Mouse (Mus musculus) forebrain, embryonic 11.5 days (tissue): Measurements from ENCODE around the gene St6galnac6. TPM values are rescaled to one million over a fixed set of nuclear protein-coding genes. Genes with fewer than 3 reads are reported as not detected.

Experiments
- ATAC-seq: fragments of 200-750 bp; cut with Nextera tagmentation; replicated peaks from 2 replicates; pipeline ENCODE4 v1.8.0; 2017; ENCODE audit warnings: moderate TSS enrichment; ENCODE audit not compliant: low FRiP score
- DNase-seq: peaks from one replicate; pipeline ENCODE4 v3.0.0-alpha.2; 2017; ENCODE audit warnings: low spot score
- H3K27ac ChIP-seq: fragments of 300-500 bp; sonication (generic); 2 replicates; pipeline ENCODE4 v1.5.1; 2014; ENCODE audit warnings: low read depth, low read length
- H3K27me3 ChIP-seq: fragments of 300-500 bp; sonication (generic); 2 replicates; pipeline ENCODE4 v1.6.1; 2014; ENCODE audit warnings: mild to moderate bottlenecking, low read length, mixed read lengths; ENCODE audit not compliant: control insufficient read depth, insufficient read depth
- H3K36me3 ChIP-seq: fragments of 300-500 bp; sonication (generic); 2 replicates; pipeline ENCODE4 v1.6.1; 2014; ENCODE audit warnings: mild to moderate bottlenecking, low read length, moderate library complexity, mixed read lengths; ENCODE audit not compliant: control insufficient read depth, insufficient read depth
- H3K4me1 ChIP-seq: fragments of 300-500 bp; sonication (generic); replicated peaks from 2 replicates; pipeline ENCODE4 v1.6.1; 2014; ENCODE audit warnings: low read length, mixed read lengths; ENCODE audit not compliant: control insufficient read depth, insufficient read depth
- H3K4me2 ChIP-seq: fragments of 300-500 bp; sonication (generic); 2 replicates; pipeline ENCODE4 v1.6.1; 2014; ENCODE audit warnings: low read depth, mild to moderate bottlenecking, low read length, moderate library complexity, mixed read lengths; ENCODE audit not compliant: severe bottlenecking
- H3K4me3 ChIP-seq: fragments of 300-500 bp; sonication (generic); 2 replicates; pipeline ENCODE4 v1.5.1; 2014; ENCODE audit warnings: low read depth, low read length
- H3K9ac ChIP-seq: fragments of 300-500 bp; sonication (generic); 2 replicates; pipeline ENCODE4 v1.6.1; 2014; ENCODE audit warnings: low read length
- H3K9me3 ChIP-seq: fragments of 300-500 bp; sonication (generic); 2 replicates; pipeline ENCODE4 v1.6.1; 2016; ENCODE audit warnings: low read length, mixed read lengths; ENCODE audit not compliant: control insufficient read depth
- WGBS: fragments of 180-500 bp; shearing (Covaris S2); extraction: QIAGEN DNeasy Blood & Tissue Kit; methylation state at CpG from one replicate; pipeline ENCODE4 v1.1.7; 2014; 5-methylcytosine and 5-hydroxymethylcytosine counted together
- polyA plus RNA-seq: library from polyadenylated mRNA; unstranded; fragments of >200 nt; fragmentation: Nextera tagmentation; extraction: Ambion mirVana; gene quantifications from 2 replicates; pipeline ENCODE4 v1.2.1, GENCODE M21; 2014

St6galnac6 gene
- polyA plus RNA-seq, 1 experiment from 2014 or later = 5.1 TPM

GRCm38 (mm10) chr2:32627266-32628043, 27.9 kb downstream of the St6galnac6 start:
- Histone ChIP-seq H3K9me3 (no peaks in the 10 kb centered on the region), H3K27me3 (no peaks in the 10 kb centered on the region), H3K4me3 (no peak overlapping the region), H3K36me3 (no peaks in the 10 kb centered on the region), H3K4me2 (no peak overlapping the region), H3K9ac (no peak overlapping the region), H3K27ac (no peak overlapping the region), H3K4me1 (peaks cover 18% of the 10 kb centered on the region)
- DNase-seq (no peak), ATAC-seq (no peak)
- 67% methylated on average over 20 of the region's 20 CpGs for WGBS

GRCm38 (mm10) chr2:32628044-32628550, 28.6 kb downstream of the St6galnac6 start:
- Histone ChIP-seq H3K4me1 (peaks cover 18% of the 10 kb centered on the region), H3K9me3 (no peaks in the 10 kb centered on the region), H3K36me3 (no peaks in the 10 kb centered on the region), H3K27ac (no peak overlapping the region), H3K4me2 (no peak overlapping the region), H3K27me3 (no peaks in the 10 kb centered on the region), H3K4me3 (no peak overlapping the region), H3K9ac (no peak overlapping the region)
- DNase-seq (no peak), ATAC-seq (no peak)
- 57% methylated on average over 4 of the region's 4 CpGs for WGBS

- peak overlapping the region; percentile 45; the same call in 1 of the 2 replicates for H3K9ac ChIP-seq
- no peak overlapping the region for H3K4me3 ChIP-seq
- H3K36me3 ChIP-seq = no peaks in the 10 kb centered on the region
- WGBS = 52% methylated on average over 5 of the region's 5 CpGs
- no peak overlapping the region; the same call in 1 of the 2 replicates for H3K27ac ChIP-seq
- ATAC-seq (no peak), DNase-seq (no peak)
- no peak overlapping the region for H3K4me2 ChIP-seq
- peaks cover 18% of the 10 kb centered on the region for H3K4me1 ChIP-seq
- no peaks in the 10 kb centered on the region for H3K27me3 ChIP-seq
- no peaks in the 10 kb centered on the region for H3K9me3 ChIP-seq
Measured at GRCm38 (mm10) chr2:32628729-32629128, 29.2 kb downstream of the St6galnac6 start.

GRCm38 (mm10) chr2:32629276-32629976, 29.9 kb downstream of the St6galnac6 start:
- no peak overlapping the region for H3K4me3 ChIP-seq
- no peaks in the 10 kb centered on the region for H3K36me3 ChIP-seq
- no peaks in the 10 kb centered on the region for H3K9me3 ChIP-seq
- DNase-seq (peak; percentile 84), ATAC-seq (peak; percentile 56)
- WGBS = 28% methylated on average over 9 of the region's 9 CpGs
- H3K9ac ChIP-seq = peak overlapping the region; percentile 45
- H3K27ac ChIP-seq = peak overlapping the region; percentile 12
- H3K27me3 ChIP-seq = no peaks in the 10 kb centered on the region
- H3K4me1 ChIP-seq = peaks cover 18% of the 10 kb centered on the region
- peak overlapping the region; percentile 26; the same call in 1 of the 2 replicates for H3K4me2 ChIP-seq

- peaks cover 18% of the 10 kb centered on the region for H3K4me1 ChIP-seq
- H3K4me3 ChIP-seq = no peak overlapping the region
- ATAC-seq (no peak), DNase-seq (no peak)
- no peak overlapping the region for H3K27ac ChIP-seq
- 77% methylated on average over 8 of the region's 9 CpGs for WGBS
- no peak overlapping the region; the same call in 1 of the 2 replicates for H3K9ac ChIP-seq
- H3K27me3 ChIP-seq = no peaks in the 10 kb centered on the region
- H3K4me2 ChIP-seq = no peak overlapping the region; the same call in 1 of the 2 replicates
- H3K36me3 ChIP-seq = no peaks in the 10 kb centered on the region
- no peaks in the 10 kb centered on the region for H3K9me3 ChIP-seq
Measured at GRCm38 (mm10) chr2:32630036-32630435, 30.5 kb downstream of the St6galnac6 start.

- DNase-seq = no peak
- no peaks in the 10 kb centered on the region for H3K36me3 ChIP-seq
- no peak for ATAC-seq
- WGBS = 86% methylated on average over 10 of the region's 10 CpGs
- no peaks in the 10 kb centered on the region for H3K9me3 ChIP-seq
- H3K27ac ChIP-seq = no peak overlapping the region
- H3K27me3 ChIP-seq = no peaks in the 10 kb centered on the region
- no peak overlapping the region for H3K4me2 ChIP-seq
- no peak overlapping the region for H3K9ac ChIP-seq
- H3K4me1 ChIP-seq = peaks cover 13% of the 10 kb centered on the region
- no peak overlapping the region for H3K4me3 ChIP-seq
Measured at GRCm38 (mm10) chr2:32631046-32631445, 31.5 kb downstream of the St6galnac6 start.

GRCm38 (mm10) chr2:32631737-32632394, 32.4 kb downstream of the St6galnac6 start:
- H3K27me3 ChIP-seq = no peaks in the 10 kb centered on the region
- peak; percentile 87 for DNase-seq
- H3K36me3 ChIP-seq = no peaks in the 10 kb centered on the region
- no peak overlapping the region for H3K27ac ChIP-seq
- WGBS = 60% methylated on average over 7 of the region's 7 CpGs
- ATAC-seq = no peak; the same call in 1 of the 2 replicates
- no peaks in the 10 kb centered on the region for H3K9me3 ChIP-seq
- no peak overlapping the region for H3K9ac ChIP-seq
- H3K4me3 ChIP-seq = no peak overlapping the region
- H3K4me1 ChIP-seq = peaks cover 13% of the 10 kb centered on the region
- H3K4me2 ChIP-seq = no peak overlapping the region

GRCm38 (mm10) chr2:32633660-32634059, 34.2 kb downstream of the St6galnac6 start:
- Histone ChIP-seq H3K27me3 (no peaks in the 10 kb centered on the region), H3K4me1 (peaks cover 10% of the 10 kb centered on the region), H3K9ac (no peak overlapping the region), H3K27ac (no peak overlapping the region), H3K4me3 (no peak overlapping the region), H3K36me3 (no peaks in the 10 kb centered on the region), H3K4me2 (no peak overlapping the region), H3K9me3 (no peaks in the 10 kb centered on the region)
- DNase-seq (no peak), ATAC-seq (no peak)
- WGBS = 79% methylated on average over 5 of the region's 5 CpGs
